Mouse (Mus musculus) pancreas, adult 10 weeks (tissue): ENCODE measurements around the gene 6030468B19Rik. TPM values are rescaled to one million over a fixed set of nuclear protein-coding genes. Genes with fewer than 3 reads are reported as not detected.

Experiments
- polyA plus RNA-seq: library from polyadenylated mRNA; stranded (reverse); fragments of 350-450 nt; fragmentation: Illumina TruSeq; extraction: RNeasy Lipid Tissue Mini Kit (QIAGEN cat#74804); gene quantifications from one replicate; pipeline ENCODE4 v1.2.3, GENCODE M21; 2015; ENCODE audit warnings: low read depth, low replicate concordance; ENCODE audit not compliant: insufficient read depth

6030468B19Rik gene
- polyA plus RNA-seq = not detected

GRCm38 (mm10) chr11:117797511-117798159 is at the start of gene 6030468B19Rik:
Gene 6030468B19Rik (plus strand): TSS chr11:117797660.

GRCm38 (mm10) chr11:117781993-117782704 is 15.3 kb upstream of the 6030468B19Rik start, which contains the start of the genes Tmc8 and Tmc6:
Gene Tmc8 (plus strand): TSS chr11:117782076.
Gene Tmc6 (minus strand): TSS chr11:117782198.

GRCm38 (mm10) chr11:117809407-117810311 is 12.2 kb downstream of the 6030468B19Rik start, which contains the start of the genes Gm20708 and Syngr2:
Gene Gm20708 (plus strand): TSS chr11:117809668.
Gene Syngr2 (plus strand): TSS chr11:117809668.

GRCm38 (mm10) chr11:117825333-117826101 is 28.1 kb downstream of the 6030468B19Rik start, which contains the start of the genes Afmid and Tk1:
Gene Afmid (plus strand): TSS chr11:117825924.
Gene Tk1 (minus strand): TSS chr11:117826092.

GRCm38 (mm10) chr11:117848985-117849671 is 51.7 kb downstream of the 6030468B19Rik start, which contains the start of gene Birc5:
Gene Birc5 (plus strand): TSS chr11:117849251.

Other genes starting within 250 kb of the 6030468B19Rik start
- gene Tnrc6c, start 143.4 kb upstream of the 6030468B19Rik start, polyA plus RNA-seq = 6.8 TPM
- gene Tmc8, start 15.6 kb upstream of the 6030468B19Rik start, polyA plus RNA-seq = 1.0 TPM
- 24.3 TPM for gene Tmc6, start 15.5 kb upstream of the 6030468B19Rik start, polyA plus RNA-seq
- gene Gm20708, start 12.0 kb downstream of the 6030468B19Rik start, polyA plus RNA-seq = 2.9 TPM
- 46.4 TPM for gene Syngr2, start 12.0 kb downstream of the 6030468B19Rik start, polyA plus RNA-seq
- 2.0 TPM for gene Afmid, start 28.3 kb downstream of the 6030468B19Rik start, polyA plus RNA-seq
- not detected for gene Tk1, start 28.4 kb downstream of the 6030468B19Rik start, polyA plus RNA-seq
- gene Birc5, start 51.6 kb downstream of the 6030468B19Rik start, polyA plus RNA-seq = not detected
- not detected for gene Tmem235, start 63.1 kb downstream of the 6030468B19Rik start, polyA plus RNA-seq
- 8.0 TPM for gene Tha1, start 75.8 kb downstream of the 6030468B19Rik start, polyA plus RNA-seq
- gene Socs3, start 172.4 kb downstream of the 6030468B19Rik start, polyA plus RNA-seq = 4.4 TPM
- 8.8 TPM for gene Pgs1, start 188.6 kb downstream of the 6030468B19Rik start, polyA plus RNA-seq